Mouse (Mus musculus) E14TG2a.4 (cell line): ENCODE results near the gene Slc5a5.

Source experiments
- CTCF ChIP-seq: conservative IDR thresholded peaks from 2 replicates; pipeline ENCODE4 v1.5.1; 2014; ENCODE audit warnings: low read length
- NANOG ChIP-seq: IDR thresholded peaks from 2 replicates; pipeline ENCODE4 v1.6.1; 2014; ENCODE audit warnings: borderline replicate concordance, low read length, mixed read lengths
- POU5F1 ChIP-seq: IDR thresholded peaks from 2 replicates; pipeline ENCODE4 v1.6.1; 2014; ENCODE audit warnings: low read length, borderline replicate concordance

DNA sequence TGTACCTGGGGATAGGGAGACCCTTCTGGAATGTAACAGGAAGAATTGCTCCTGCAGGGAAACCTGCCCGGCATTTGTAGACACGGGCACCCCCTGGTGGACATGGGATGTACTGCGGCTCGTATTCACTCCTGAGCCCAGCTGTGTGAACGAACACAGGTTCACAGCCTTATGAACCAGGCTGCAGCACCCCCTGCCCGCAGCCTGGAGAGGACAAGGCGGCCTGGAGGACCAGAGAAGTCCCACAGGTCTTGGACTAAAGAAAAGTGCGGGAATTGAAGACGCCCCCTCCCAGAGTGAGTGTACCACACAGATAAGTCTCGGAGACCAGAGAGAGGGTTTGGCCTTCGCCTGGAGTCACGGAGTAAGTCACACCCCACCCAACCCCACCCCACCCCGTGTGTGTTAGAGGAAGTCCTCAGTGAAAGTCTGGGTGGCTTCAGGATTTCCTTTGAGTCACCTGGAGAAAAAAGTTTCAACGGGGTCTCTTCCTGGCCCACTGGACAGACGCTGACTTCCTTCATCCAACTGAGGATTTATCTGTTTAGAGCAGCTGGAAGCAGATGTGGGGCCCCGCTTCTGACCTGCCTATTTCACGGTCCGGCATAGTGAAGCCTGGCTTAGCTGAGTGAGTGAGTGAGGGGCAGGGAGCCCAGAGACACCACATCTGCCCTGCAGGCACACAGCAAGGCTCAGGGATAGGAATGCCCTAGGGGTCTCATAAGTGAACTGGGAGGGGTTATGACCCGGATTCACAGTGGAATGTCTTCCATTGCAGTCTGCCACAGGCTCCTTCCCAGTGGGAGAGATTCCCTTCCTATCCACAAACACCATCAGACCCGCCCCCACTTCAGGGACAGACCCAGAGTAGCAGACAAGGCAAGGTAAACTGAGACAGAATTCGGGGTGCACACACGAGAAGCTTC lies 51.1 kb downstream of the Slc5a5 start:
- TF ChIP-seq CTCF (peak; percentile 93), NANOG (no peak), POU5F1 (no peak)
